Mouse (Mus musculus) erythroblast, embryonic 14.5 days (primary cell): ENCODE data around the gene Kifc5b.

Experiments used
- GATA1 ChIP-seq: IDR thresholded peaks from 2 replicates; pipeline ENCODE4 v1.6.1; 2012; ENCODE audit warnings: low read length, inconsistent platforms, mixed read lengths
- TAL1 ChIP-seq: IDR thresholded peaks from 3 replicates; pipeline ENCODE4 v1.6.1; 2012; ENCODE audit warnings: low read length, inconsistent platforms, mixed read lengths

GRCm38 (mm10) chr17:26945824-26946495, 29.1 kb downstream of the Kifc5b start:
- TF ChIP-seq GATA1: no peak
- TF ChIP-seq TAL1: no peak
